Mouse (Mus musculus) neural tube, embryonic 12.5 days (tissue): ENCODE data around the gene Lrrc45. TPM values are rescaled to one million over a fixed set of nuclear protein-coding genes. Genes with fewer than 3 reads are reported as not detected.
A peak's percentile ranks its signal among the peaks of the same experiment; 100 is the strongest.

Experiments used
- ATAC-seq: fragments of 200-750 bp; cut with Nextera tagmentation; 2 replicates; pipeline ENCODE4 v1.8.0; 2017; ENCODE audit warnings: low read depth, mild to moderate bottlenecking, moderate TSS enrichment, moderate library complexity; ENCODE audit not compliant: low FRiP score
- H3K27ac ChIP-seq: fragments of 300-500 bp; sonication (generic); 2 replicates; pipeline ENCODE4 v1.5.1; 2016
- H3K27me3 ChIP-seq: fragments of 300-500 bp; sonication (generic); replicated peaks from 2 replicates; pipeline ENCODE4 v1.6.1; 2016; ENCODE audit warnings: mild to moderate bottlenecking
- H3K36me3 ChIP-seq: fragments of 300-500 bp; sonication (generic); 2 replicates; pipeline ENCODE4 v1.6.1; 2016; ENCODE audit warnings: mild to moderate bottlenecking
- H3K4me1 ChIP-seq: fragments of 300-500 bp; sonication (generic); 2 replicates; pipeline ENCODE4 v1.6.1; 2016
- H3K4me2 ChIP-seq: fragments of 300-500 bp; sonication (generic); replicated peaks from 2 replicates; pipeline ENCODE4 v1.6.1; 2016; ENCODE audit warnings: mild to moderate bottlenecking
- H3K4me3 ChIP-seq: fragments of 300-500 bp; sonication (generic); 2 replicates; pipeline ENCODE4 v1.5.1; 2016
- H3K9ac ChIP-seq: fragments of 300-500 bp; sonication (generic); 2 replicates; pipeline ENCODE4 v1.6.1; 2016; ENCODE audit warnings: mild to moderate bottlenecking
- H3K9me3 ChIP-seq: fragments of 300-500 bp; sonication (generic); 2 replicates; pipeline ENCODE4 v1.6.1; 2016; ENCODE audit warnings: mild to moderate bottlenecking
- WGBS: fragments of 180-500 bp; shearing (Covaris S2); methylation state at CpG from one replicate; pipeline ENCODE4 v1.1.7; 2016; 5-methylcytosine and 5-hydroxymethylcytosine counted together
- polyA plus RNA-seq: library from polyadenylated mRNA; unstranded; fragments of >200 nt; fragmentation: Nextera tagmentation; extraction: Ambion mirVana; gene quantifications from 2 replicates; pipeline ENCODE4 v1.2.1, GENCODE M21; 2016

Gene Lrrc45
- polyA plus RNA-seq, 1 experiment from 2014 or later: 72.6 TPM

DNA sequence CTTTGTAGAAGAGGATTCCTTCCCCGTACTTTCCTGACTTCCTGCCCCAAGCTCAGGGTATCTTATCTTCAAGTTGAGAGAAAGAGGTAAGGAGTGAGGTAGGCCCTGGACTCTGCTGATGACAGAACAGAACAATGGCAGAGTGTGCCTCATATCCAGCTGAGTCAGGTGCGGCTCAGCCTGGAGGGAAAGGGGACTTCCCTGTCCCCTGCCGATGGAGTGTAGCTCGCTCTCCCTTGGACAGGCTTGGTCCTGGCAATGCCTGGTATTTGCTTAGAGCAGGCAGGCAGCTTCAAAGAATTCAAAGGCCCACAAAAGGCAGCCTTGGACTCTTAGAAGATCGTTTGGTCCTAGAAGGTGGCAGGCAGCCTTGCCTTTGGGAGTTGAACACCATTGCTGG lies 7.6 kb upstream of the Lrrc45 start:
- ATAC-seq: no peak
- Histone ChIP-seq H3K27me3 (no peaks in the 10 kb centered on the region), H3K4me2 (no peak overlapping the region), H3K4me1 (peaks cover 37% of the 10 kb centered on the region), H3K9me3 (no peaks in the 10 kb centered on the region), H3K36me3 (peaks cover 39% of the 10 kb centered on the region), H3K27ac (no peak overlapping the region), H3K9ac (no peak overlapping the region), H3K4me3 (no peak overlapping the region)
- WGBS: 61% methylated on average over 5 of the region's 5 CpGs

GRCm38 (mm10) chr11:120707225-120707624 lies 6.5 kb upstream of the Lrrc45 start:
- 5% methylated on average over 11 of the region's 12 CpGs for WGBS
- Histone ChIP-seq H3K9ac (peak overlapping the region; percentile 26; the same call in 1 of the 2 replicates), H3K4me2 (peak overlapping the region; percentile 35), H3K9me3 (no peaks in the 10 kb centered on the region), H3K36me3 (peaks cover 34% of the 10 kb centered on the region), H3K27me3 (no peaks in the 10 kb centered on the region), H3K4me3 (no peak overlapping the region), H3K4me1 (peaks cover 44% of the 10 kb centered on the region), H3K27ac (no peak overlapping the region)
- no peak for ATAC-seq

DNA sequence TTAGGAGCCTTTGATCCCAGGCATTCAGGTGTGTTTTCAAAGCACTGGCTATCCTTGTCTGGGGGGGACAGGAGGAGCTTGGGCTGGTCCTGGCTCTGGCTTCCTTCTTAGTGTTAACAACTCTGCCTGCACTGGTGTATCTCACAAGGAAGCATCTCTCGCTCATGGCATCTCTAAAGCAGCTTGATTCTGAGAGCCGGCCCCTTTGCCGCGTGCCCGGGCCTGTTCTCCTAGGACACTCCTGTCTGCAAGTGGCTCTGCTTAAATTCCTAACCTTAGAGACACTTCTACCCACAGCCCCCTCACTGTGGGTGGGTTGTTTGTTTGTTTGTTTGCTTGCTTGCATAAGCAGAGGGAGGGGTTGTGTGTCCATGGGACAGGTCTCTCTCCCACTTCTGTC lies 5.8 kb upstream of the Lrrc45 start:
- 27% methylated on average over 5 of the region's 5 CpGs for WGBS
- no peak for ATAC-seq

GRCm38 (mm10) chr11:120709551-120709950 lies 4.2 kb upstream of the Lrrc45 start:
- 85% methylated on average over 2 of the region's 2 CpGs for WGBS
- peaks cover 21% of the 10 kb centered on the region for H3K36me3 ChIP-seq
- no peaks in the 10 kb centered on the region for H3K9me3 ChIP-seq
- no peak for ATAC-seq
- no peak overlapping the region for H3K4me3 ChIP-seq
- no peak overlapping the region for H3K9ac ChIP-seq
- H3K4me2 ChIP-seq: no peak overlapping the region
- H3K4me1 ChIP-seq: peaks cover 50% of the 10 kb centered on the region
- no peak overlapping the region for H3K27ac ChIP-seq
- H3K27me3 ChIP-seq: no peaks in the 10 kb centered on the region

More for the DNA sequence above, 5.8 kb upstream of the Lrrc45 start:
- Histone ChIP-seq H3K36me3 (peaks cover 30% of the 10 kb centered on the region), H3K4me2 (peak overlapping the region; percentile 35; the same call in 1 of the 2 replicates), H3K27ac (no peak overlapping the region), H3K27me3 (no peaks in the 10 kb centered on the region), H3K9me3 (no peaks in the 10 kb centered on the region), H3K9ac (no peak overlapping the region), H3K4me1 (peaks cover 51% of the 10 kb centered on the region), H3K4me3 (no peak overlapping the region)

DNA sequence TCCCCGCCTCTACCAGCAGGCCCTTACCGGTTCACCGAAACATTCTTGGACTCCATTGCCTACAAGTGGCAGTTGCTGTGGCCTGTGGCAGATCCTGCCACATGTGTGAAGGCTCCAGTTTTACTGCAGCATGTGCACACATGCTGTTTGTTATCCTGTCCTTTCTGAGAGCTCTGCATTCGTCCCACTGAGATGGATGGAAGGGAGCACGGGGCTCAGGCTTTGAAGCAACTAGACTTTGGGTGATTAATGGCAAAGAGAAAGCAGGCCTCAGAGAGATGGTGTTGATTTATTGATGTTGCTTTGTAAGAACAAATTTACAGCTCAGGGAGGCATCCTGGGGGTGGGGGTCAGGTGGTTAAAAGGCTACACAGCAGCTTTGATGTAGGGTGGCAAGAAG lies 3.1 kb upstream of the Lrrc45 start:
- no peak for ATAC-seq
- Histone ChIP-seq H3K9ac (0 out of 2 replicates have a peak overlapping the region, but pooled peaks have one; percentile 18), H3K27ac (no peak overlapping the region), H3K4me3 (no peak overlapping the region), H3K4me2 (no peak overlapping the region), H3K4me1 (peaks cover 51% of the 10 kb centered on the region), H3K9me3 (no peaks in the 10 kb centered on the region), H3K27me3 (no peaks in the 10 kb centered on the region), H3K36me3 (peaks cover 21% of the 10 kb centered on the region)
- WGBS: 23% methylated on average over 5 of the region's 5 CpGs

- peaks cover 25% of the 10 kb centered on the region for H3K36me3 ChIP-seq
- H3K9me3 ChIP-seq: no peaks in the 10 kb centered on the region
- no peak overlapping the region for H3K9ac ChIP-seq
- 0 out of 2 replicates have a peak overlapping the region, but pooled peaks have one; percentile 60 for H3K4me3 ChIP-seq
- 51% methylated on average over 8 of the region's 8 CpGs for WGBS
- H3K27me3 ChIP-seq: no peaks in the 10 kb centered on the region
- H3K27ac ChIP-seq: no peak overlapping the region
- ATAC-seq: no peak
- H3K4me2 ChIP-seq: peak overlapping the region; percentile 98
- peaks cover 42% of the 10 kb centered on the region for H3K4me1 ChIP-seq
These were observed 1.6 kb upstream of the Lrrc45 start for GRCm38 (mm10) chr11:120711980-120712604.

DNA sequence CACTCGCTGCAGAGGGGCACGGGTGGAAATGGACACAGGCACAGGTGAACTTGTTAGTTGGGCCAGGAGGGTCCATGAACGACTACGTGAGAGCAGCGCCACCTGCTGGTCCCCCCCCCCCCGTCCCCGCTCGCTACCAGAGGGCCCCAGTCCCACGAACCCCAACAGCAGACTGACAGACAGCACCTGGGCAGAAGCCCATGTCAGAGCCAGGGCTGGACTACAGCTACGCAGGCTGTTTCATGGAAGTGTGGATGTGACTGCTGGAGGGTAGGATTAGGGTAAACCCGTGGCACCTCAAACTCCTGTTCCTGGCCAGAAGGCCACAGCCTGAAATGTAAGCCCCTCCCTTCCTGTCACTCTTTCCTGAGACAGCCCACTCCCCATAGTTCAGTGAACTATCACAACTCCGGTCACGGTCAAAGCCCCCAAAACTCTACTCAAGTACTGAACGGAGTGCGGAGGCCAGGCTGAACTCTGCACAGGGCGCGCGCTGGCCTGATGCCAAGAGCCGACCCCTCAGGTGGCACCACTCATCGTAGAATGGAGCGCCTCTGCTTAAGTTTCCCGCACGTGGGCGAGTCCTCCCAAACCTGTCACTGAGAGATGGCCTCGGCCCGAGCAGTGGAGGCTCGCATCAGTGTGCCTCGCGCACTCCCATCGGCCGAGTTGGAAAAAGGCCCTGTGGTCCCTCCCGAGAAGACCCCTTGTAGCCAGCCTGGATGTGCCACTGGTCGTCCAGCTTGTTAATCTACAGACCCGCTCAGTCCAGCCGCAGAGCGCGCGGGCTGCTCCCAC lies 755 bp upstream of the Lrrc45 start:
- peak overlapping the region; percentile 60 for H3K4me3 ChIP-seq
- no peaks in the 10 kb centered on the region for H3K9me3 ChIP-seq
- H3K4me1 ChIP-seq: peaks cover 38% of the 10 kb centered on the region
- H3K36me3 ChIP-seq: peaks cover 33% of the 10 kb centered on the region
- under 1% methylated on average over 38 of the region's 38 CpGs for WGBS
- H3K27ac ChIP-seq: peak overlapping the region; percentile 50
- H3K4me2 ChIP-seq: peak overlapping the region; percentile 98
- peak overlapping the region; percentile 63 for H3K9ac ChIP-seq
- no peaks in the 10 kb centered on the region for H3K27me3 ChIP-seq
- ATAC-seq: peak; percentile 65

DNA sequence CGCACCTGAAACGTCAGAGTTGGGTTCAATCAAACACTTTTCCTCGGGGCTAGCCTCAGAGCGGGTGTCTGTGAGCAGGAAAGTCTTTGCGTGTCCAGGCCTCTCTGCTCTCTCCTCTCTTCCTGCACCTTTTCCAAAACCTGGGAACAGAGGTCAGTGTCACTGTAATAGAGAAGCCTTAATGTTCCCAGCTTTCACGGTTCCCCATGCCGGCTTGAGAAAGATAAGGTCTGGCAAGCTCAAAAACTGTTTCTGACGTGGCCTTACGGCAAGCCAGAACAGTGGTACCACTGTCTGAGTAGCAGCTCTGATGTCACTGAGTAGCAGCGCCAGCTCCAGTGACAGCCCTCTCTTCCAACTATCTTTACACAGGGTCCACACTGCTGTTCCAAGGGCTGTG lies 821 bp downstream of the Lrrc45 start:
- Histone ChIP-seq H3K4me2 (peak overlapping the region; percentile 98), H3K4me3 (peak overlapping the region; percentile 58), H3K36me3 (peaks cover 38% of the 10 kb centered on the region), H3K9ac (peak overlapping the region; percentile 67), H3K27me3 (no peaks in the 10 kb centered on the region), H3K9me3 (no peaks in the 10 kb centered on the region), H3K4me1 (peaks cover 38% of the 10 kb centered on the region), H3K27ac (no peak overlapping the region)
- WGBS: 60% methylated on average over 10 of the region's 10 CpGs
- no peak for ATAC-seq

GRCm38 (mm10) chr11:120715131-120715530 lies 1.4 kb downstream of the Lrrc45 start:
- Histone ChIP-seq H3K9ac (no peak overlapping the region), H3K27ac (no peak overlapping the region), H3K27me3 (no peaks in the 10 kb centered on the region), H3K4me2 (peak overlapping the region; percentile 98), H3K4me3 (no peak overlapping the region), H3K36me3 (peaks cover 40% of the 10 kb centered on the region), H3K9me3 (no peaks in the 10 kb centered on the region), H3K4me1 (peaks cover 38% of the 10 kb centered on the region)
- no peak for ATAC-seq
- 88% methylated on average over 9 of the region's 9 CpGs for WGBS

DNA sequence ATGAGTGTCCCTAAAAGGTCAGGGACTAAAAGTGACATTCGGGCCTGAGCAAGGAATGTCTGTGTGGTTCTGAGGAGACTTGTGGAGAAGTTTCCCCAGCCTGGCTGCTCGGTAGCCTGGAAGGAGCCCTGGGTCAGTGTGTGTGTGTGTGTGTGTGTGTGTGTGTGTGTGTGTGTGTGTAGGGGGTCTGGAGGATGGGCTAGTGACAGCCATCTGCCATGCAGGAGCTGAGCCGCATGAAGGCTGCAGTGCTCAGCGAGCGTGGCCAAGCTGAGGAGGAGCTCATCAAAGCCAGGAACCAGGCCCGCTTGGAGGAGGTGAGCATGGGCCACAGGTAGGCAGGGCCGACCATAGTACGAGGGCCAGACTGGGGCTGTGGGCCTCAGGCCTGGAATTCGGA lies 5.5 kb downstream of the Lrrc45 start:
- Histone ChIP-seq H3K4me1 (peaks cover 29% of the 10 kb centered on the region), H3K27ac (no peak overlapping the region), H3K36me3 (peaks cover 40% of the 10 kb centered on the region), H3K4me3 (no peak overlapping the region), H3K9me3 (no peaks in the 10 kb centered on the region), H3K27me3 (peaks cover 13% of the 10 kb centered on the region; the same call in 1 of the 2 replicates), H3K4me2 (no peak overlapping the region), H3K9ac (no peak overlapping the region)
- 90% methylated on average over 9 of the region's 9 CpGs for WGBS
- no peak for ATAC-seq

GRCm38 (mm10) chr11:120719841-120720376 lies 6.2 kb downstream of the Lrrc45 start:
- WGBS: 91% methylated on average over 13 of the region's 13 CpGs

GRCm38 (mm10) chr11:120720450-120720849 lies 6.7 kb downstream of the Lrrc45 start:
- ATAC-seq: peak; percentile 17; the same call in 1 of the 2 replicates
- peaks cover 17% of the 10 kb centered on the region for H3K4me1 ChIP-seq
- H3K27me3 ChIP-seq: peaks cover 13% of the 10 kb centered on the region; the same call in 1 of the 2 replicates
- no peak overlapping the region for H3K27ac ChIP-seq
- WGBS: 12% methylated on average over 17 of the region's 17 CpGs
- peak overlapping the region; percentile 67 for H3K4me3 ChIP-seq
- H3K9me3 ChIP-seq: no peaks in the 10 kb centered on the region
- peak overlapping the region; percentile 87; the same call in 1 of the 2 replicates for H3K9ac ChIP-seq
- H3K36me3 ChIP-seq: peaks cover 40% of the 10 kb centered on the region
- peak overlapping the region; percentile 99 for H3K4me2 ChIP-seq

More at GRCm38 (mm10) chr11:120719841-120720376, 6.2 kb downstream of the Lrrc45 start:
- Histone ChIP-seq H3K4me2 (peak overlapping the region; percentile 99; the same call in 1 of the 2 replicates), H3K9me3 (no peaks in the 10 kb centered on the region), H3K4me1 (peaks cover 22% of the 10 kb centered on the region), H3K4me3 (no peak overlapping the region), H3K9ac (no peak overlapping the region), H3K36me3 (peaks cover 40% of the 10 kb centered on the region), H3K27me3 (peaks cover 13% of the 10 kb centered on the region; the same call in 1 of the 2 replicates), H3K27ac (no peak overlapping the region)
- no peak for ATAC-seq
